Comparison of ENCODE assay signal across 13 mouse cellular contexts in genomic region chr1:169051085-169051862, GRCm38 (mm10).
A peak's percentile ranks its signal among the peaks of the same experiment; 100 is the strongest.
DNase-seq lines count a peak whose midpoint lies in the region; ATAC-seq and TF ChIP-seq lines count a peak whose summit lies in the region.
"Had no signal": no experiment of that assay in that cellular context is flagged by ENCODE, and none has a peak within 500 bp of the region (broad histone marks: within the 10 kb centered on the region; RNA-seq: fewer than 3 reads in every experiment).

No protein-coding gene starts in this region.

- no peak overlapping the region for H3K9ac ChIP-seq in embryonic facial prominence, embryonic 14.5 days (ENCODE audit: low read depth, low read length)
- no peak overlapping the region for H3K9ac ChIP-seq in hindbrain, postnatal 0 days (replicated peaks; ENCODE audit: low read length)
- H3K9ac ChIP-seq: limb, embryonic 12.5 days had no signal

- H3K4me1 ChIP-seq in embryonic facial prominence, embryonic 14.5 days (ENCODE audit: control insufficient read depth, insufficient read depth, low read length): no peaks in the 10 kb centered on the region
- H3K4me1 ChIP-seq in hindbrain, postnatal 0 days (ENCODE audit: insufficient read depth, low read length): no peaks in the 10 kb centered on the region
- H3K4me1 ChIP-seq: limb, embryonic 12.5 days had no signal

- peak; percentile 91 for DNase-seq in brain, embryonic 14.5 days (ENCODE audit: low read depth)
- DNase-seq in embryonic facial prominence, embryonic 14.5 days (ENCODE audit: low spot score): peak; percentile 71
- DNase-seq in hindbrain, postnatal 0 days (ENCODE audit: low spot score): peak; percentile 80
- DNase-seq in neural tube, embryonic 10.5 days (ENCODE audit: extremely low spot score, low spot score): peak; percentile 42
- no peak for DNase-seq in layer of hippocampus, postnatal 36 days
- DNase-seq in spleen, adult 18-20 months: no peak
- DNase-seq in gastrocnemius, postnatal 25 days: no peak
- DNase-seq: adrenal gland, postnatal 10 days; gastrocnemius, adult 2 months had no signal

- H3K27ac ChIP-seq in embryonic facial prominence, embryonic 14.5 days (replicated peaks; ENCODE audit: low read depth, low read length): no peak overlapping the region
- no peak overlapping the region for H3K27ac ChIP-seq in hindbrain, postnatal 0 days
- H3K27ac ChIP-seq: gastrocnemius, adult 2 months; limb, embryonic 12.5 days; macrophage had no signal

- no peaks in the 10 kb centered on the region for H3K9me3 ChIP-seq in embryonic facial prominence, embryonic 14.5 days (ENCODE audit: control insufficient read depth, low read length)
- H3K9me3 ChIP-seq in hindbrain, postnatal 0 days (ENCODE audit: low read length): no peaks in the 10 kb centered on the region
- H3K9me3 ChIP-seq: limb, embryonic 12.5 days had no signal

- no peaks in the 10 kb centered on the region for H3K36me3 ChIP-seq in embryonic facial prominence, embryonic 14.5 days (ENCODE audit: control insufficient read depth, insufficient read depth, low read length)
- H3K36me3 ChIP-seq in hindbrain, postnatal 0 days (ENCODE audit: insufficient read depth, low read length): no peaks in the 10 kb centered on the region
- H3K36me3 ChIP-seq: G1E; limb, embryonic 12.5 days had no signal

- TF ChIP-seq POLR2A in brain, embryonic 14.5 days (IDR thresholded peaks at IDR 0.05; ENCODE audit: borderline replicate concordance, extremely low read depth, insufficient read depth, insufficient read length, poor library complexity, severe bottlenecking): no peak

- ATAC-seq in embryonic facial prominence, embryonic 14.5 days (ENCODE audit: low read depth): peak; percentile 33; the same call in 1 of the 2 replicates
- peak; percentile 94 for ATAC-seq in hindbrain, postnatal 0 days
- ATAC-seq: inflammation-experienced regulatory T-cells, adult 6 months had no signal

- H3K4me3 ChIP-seq in embryonic facial prominence, embryonic 14.5 days (ENCODE audit: low read depth, low read length): no peak overlapping the region
- H3K4me3 ChIP-seq in hindbrain, postnatal 0 days (ENCODE audit: low read length): no peak overlapping the region
- H3K4me3 ChIP-seq: gastrocnemius, adult 2 months; limb, embryonic 12.5 days had no signal

- no peaks in the 10 kb centered on the region for H3K27me3 ChIP-seq in embryonic facial prominence, embryonic 14.5 days (replicated peaks; ENCODE audit: control insufficient read depth, insufficient read depth, low read length)
- no peaks in the 10 kb centered on the region for H3K27me3 ChIP-seq in hindbrain, postnatal 0 days (ENCODE audit: insufficient read depth, low read length)
- H3K27me3 ChIP-seq: limb, embryonic 12.5 days had no signal

- no peak for TF ChIP-seq CTCF in brain, embryonic 14.5 days (IDR thresholded peaks at IDR 0.05; ENCODE audit: borderline replicate concordance, extremely low read depth, insufficient read depth, insufficient read length)
- TF ChIP-seq CTCF in hindbrain, postnatal 0 days (IDR thresholded peaks at IDR 0.05; ENCODE audit: low read depth): no peak

- 43% methylated on average over 11 of the region's 11 CpGs for WGBS in embryonic facial prominence, embryonic 14.5 days
- 22% methylated on average over 11 of the region's 11 CpGs for whole genome bisulfite sequencing in hindbrain, postnatal 0 days

- H3K4me2 ChIP-seq in embryonic facial prominence, embryonic 14.5 days (ENCODE audit: low read depth, low read length): no peak overlapping the region
- peak overlapping the region; percentile 37 for H3K4me2 ChIP-seq in hindbrain, postnatal 0 days (ENCODE audit: low read depth, low read length)
- H3K4me2 ChIP-seq: limb, embryonic 12.5 days had no signal

Comparison
In these comparisons a context has a peak if more than half of its experiments do, and no peak if none do; other contexts are left out.
1. DNase-seq: peak in brain, embryonic 14.5 days (single experiment), embryonic facial prominence, embryonic 14.5 days (single experiment), hindbrain, postnatal 0 days (single experiment) and neural tube, embryonic 10.5 days (single experiment); none in layer of hippocampus, postnatal 36 days (0 of 2), spleen, adult 18-20 months (0 of 2) and gastrocnemius, postnatal 25 days (single experiment).